Mouse (Mus musculus): ENCODE measurements at regions not wholly inside any gene's neighbourhood (a gene's known extent, or its start where the extent isn't known, plus 50 kb on each side); places are given as distances from the start of the nearest gene placed in this dataset.

GRCm38 (mm10) chr4:50291397-50291945 lies 445.9 kb upstream of the Grin3a start:
- Histone ChIP-seq H3K9ac (ENCODE audit: low read length) (no peak overlapping the region), H3K27ac (ENCODE audit: low read depth, low read length) (no peak overlapping the region), H3K9me3 (replicated peaks; ENCODE audit: control insufficient read depth, low read length) (no peaks in the 10 kb centered on the region), H3K4me1 (ENCODE audit: control insufficient read depth, insufficient read depth, low read length) (no peaks in the 10 kb centered on the region), H3K27me3 (replicated peaks; ENCODE audit: control insufficient read depth, insufficient read depth, low read length) (no peaks in the 10 kb centered on the region), H3K4me2 (ENCODE audit: low read length) (no peak overlapping the region), H3K36me3 (ENCODE audit: control insufficient read depth, insufficient read depth, low read length) (no peaks in the 10 kb centered on the region), H3K4me3 (ENCODE audit: low read depth, low read length) (no peak overlapping the region)
- DNase-seq (ENCODE audit: low spot score) = peak; percentile 64
- WGBS = 68% methylated on average over 3 of the region's 3 CpGs
- peak; percentile 65; the same call in 1 of the 2 replicates for ATAC-seq

DNA sequence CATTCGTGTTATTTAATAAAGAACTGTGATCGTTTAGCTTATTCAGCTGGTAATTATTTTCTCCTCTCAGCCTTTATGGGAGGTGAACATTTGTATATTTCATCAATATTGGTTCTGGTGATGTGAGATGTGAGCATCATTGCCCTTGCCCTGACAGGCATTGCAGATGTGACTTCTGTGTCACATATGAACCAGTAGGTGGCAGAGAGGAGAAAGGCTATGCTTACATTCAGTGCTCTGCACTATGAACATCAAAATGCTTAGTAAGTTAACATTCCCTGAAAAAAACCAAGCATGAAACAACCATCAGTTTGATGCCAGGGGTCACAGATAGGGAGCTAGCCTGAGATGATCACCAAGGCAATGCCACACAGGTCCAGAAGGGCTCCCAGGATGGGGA lies 441.1 kb upstream of the Grin3a start:
- no peak for ATAC-seq
- Histone ChIP-seq H3K9me3 (replicated peaks; ENCODE audit: control insufficient read depth, low read length) (no peaks in the 10 kb centered on the region), H3K9ac (ENCODE audit: low read length) (no peak overlapping the region), H3K36me3 (ENCODE audit: control insufficient read depth, insufficient read depth, low read length) (no peaks in the 10 kb centered on the region), H3K27ac (ENCODE audit: low read depth, low read length) (no peak overlapping the region), H3K4me2 (ENCODE audit: low read length) (no peak overlapping the region), H3K4me1 (ENCODE audit: control insufficient read depth, insufficient read depth, low read length) (no peaks in the 10 kb centered on the region), H3K4me3 (ENCODE audit: low read depth, low read length) (no peak overlapping the region), H3K27me3 (replicated peaks; ENCODE audit: control insufficient read depth, insufficient read depth, low read length) (no peaks in the 10 kb centered on the region)
- 82% methylated on average over 2 of the region's 2 CpGs for WGBS
- DNase-seq (ENCODE audit: low spot score) = peak; percentile 16

GRCm38 (mm10) chr4:50259012-50259601 lies 413.6 kb upstream of the Grin3a start:
- H3K4me2 ChIP-seq (ENCODE audit: low read length) = no peak overlapping the region
- DNase-seq (ENCODE audit: low spot score) (peak; percentile 51), ATAC-seq (peak; percentile 40; the same call in 1 of the 2 replicates)
- no peak overlapping the region for H3K9ac ChIP-seq (ENCODE audit: low read length)
- H3K36me3 ChIP-seq (ENCODE audit: control insufficient read depth, insufficient read depth, low read length) = no peaks in the 10 kb centered on the region
- H3K4me1 ChIP-seq (ENCODE audit: control insufficient read depth, insufficient read depth, low read length) = no peaks in the 10 kb centered on the region
- H3K9me3 ChIP-seq (replicated peaks; ENCODE audit: control insufficient read depth, low read length) = no peaks in the 10 kb centered on the region
- no peak overlapping the region for H3K27ac ChIP-seq (ENCODE audit: low read depth, low read length)
- WGBS = 73% methylated on average over 2 of the region's 2 CpGs
- H3K27me3 ChIP-seq (replicated peaks; ENCODE audit: control insufficient read depth, insufficient read depth, low read length) = no peaks in the 10 kb centered on the region
- H3K4me3 ChIP-seq (ENCODE audit: low read depth, low read length) = no peak overlapping the region

DNA sequence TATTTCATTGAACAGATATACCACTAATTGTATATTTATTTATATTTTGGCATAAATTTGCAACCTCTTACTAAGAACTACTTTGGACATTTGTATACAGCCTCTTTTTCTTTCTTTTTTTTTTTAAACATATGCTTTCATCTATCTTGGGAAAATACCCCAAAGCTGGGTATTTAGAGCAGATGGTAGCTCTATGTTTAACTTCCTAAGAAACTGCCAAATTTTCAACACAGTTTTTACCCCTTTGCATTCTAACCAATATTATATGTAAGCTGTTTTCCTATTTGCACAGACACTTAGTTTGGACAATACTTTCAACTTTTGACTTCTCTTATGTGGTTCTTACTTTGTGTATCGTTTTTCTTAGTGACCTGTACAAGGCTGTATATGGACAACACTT lies 396.5 kb upstream of the Grin3a start:
- no peaks in the 10 kb centered on the region for H3K9me3 ChIP-seq (replicated peaks; ENCODE audit: control insufficient read depth, low read length)
- H3K36me3 ChIP-seq (ENCODE audit: control insufficient read depth, insufficient read depth, low read length) = no peaks in the 10 kb centered on the region
- no peak overlapping the region for H3K4me3 ChIP-seq (ENCODE audit: low read depth, low read length)
- no peak for ATAC-seq
- H3K4me1 ChIP-seq (ENCODE audit: control insufficient read depth, insufficient read depth, low read length) = no peaks in the 10 kb centered on the region
- no peak overlapping the region for H3K27ac ChIP-seq (ENCODE audit: low read depth, low read length)
- DNase-seq (ENCODE audit: low spot score) = no peak
- 80% methylated on average over 1 of the region's 1 CpGs for WGBS
- no peak overlapping the region for H3K9ac ChIP-seq (ENCODE audit: low read length)
- H3K4me2 ChIP-seq (ENCODE audit: low read length) = no peak overlapping the region
- no peaks in the 10 kb centered on the region for H3K27me3 ChIP-seq (replicated peaks; ENCODE audit: control insufficient read depth, insufficient read depth, low read length)

- Histone ChIP-seq H3K36me3 (ENCODE audit: control insufficient read depth, insufficient read depth, low read length) (no peaks in the 10 kb centered on the region), H3K4me3 (ENCODE audit: low read depth, low read length) (no peak overlapping the region), H3K4me2 (ENCODE audit: low read length) (no peak overlapping the region), H3K9me3 (replicated peaks; ENCODE audit: control insufficient read depth, low read length) (no peaks in the 10 kb centered on the region), H3K4me1 (ENCODE audit: control insufficient read depth, insufficient read depth, low read length) (no peaks in the 10 kb centered on the region), H3K27me3 (replicated peaks; ENCODE audit: control insufficient read depth, insufficient read depth, low read length) (no peaks in the 10 kb centered on the region), H3K27ac (ENCODE audit: low read depth, low read length) (no peak overlapping the region), H3K9ac (ENCODE audit: low read length) (no peak overlapping the region)
- 64% methylated on average over 2 of the region's 2 CpGs for WGBS
- no peak for ATAC-seq
- DNase-seq (ENCODE audit: low spot score) = no peak
Measured at GRCm38 (mm10) chr4:50240951-50241350, 395.4 kb upstream of the Grin3a start.

DNA sequence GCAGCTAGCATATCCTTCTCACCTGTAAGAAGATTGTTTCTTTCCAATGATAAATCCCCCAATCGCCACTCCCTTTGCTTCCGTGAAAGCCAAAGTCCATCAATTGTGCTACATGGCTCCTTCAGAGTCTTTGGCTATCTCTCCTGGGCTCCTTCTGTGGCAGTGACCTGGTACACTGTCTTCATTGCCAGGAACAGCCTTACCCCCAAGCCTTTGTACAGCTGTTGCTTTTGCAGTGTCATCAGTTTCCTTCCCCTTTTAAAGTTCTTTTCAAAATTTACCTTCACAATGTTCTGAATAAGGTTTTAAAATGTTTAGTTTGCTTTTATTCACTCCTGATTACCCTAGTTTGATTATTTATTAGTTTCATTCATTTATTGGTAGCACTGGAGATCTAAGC lies 393.8 kb upstream of the Grin3a start:
- Histone ChIP-seq H3K4me3 (ENCODE audit: low read depth, low read length) (no peak overlapping the region), H3K4me1 (ENCODE audit: control insufficient read depth, insufficient read depth, low read length) (no peaks in the 10 kb centered on the region), H3K27ac (ENCODE audit: low read depth, low read length) (no peak overlapping the region), H3K27me3 (replicated peaks; ENCODE audit: control insufficient read depth, insufficient read depth, low read length) (no peaks in the 10 kb centered on the region), H3K9ac (ENCODE audit: low read length) (no peak overlapping the region), H3K9me3 (replicated peaks; ENCODE audit: control insufficient read depth, low read length) (no peaks in the 10 kb centered on the region), H3K4me2 (ENCODE audit: low read length) (no peak overlapping the region), H3K36me3 (ENCODE audit: control insufficient read depth, insufficient read depth, low read length) (no peaks in the 10 kb centered on the region)
- DNase-seq (ENCODE audit: low spot score) = no peak
- WGBS = 92% methylated on average over 2 of the region's 2 CpGs
- ATAC-seq = no peak

- Histone ChIP-seq H3K27ac (ENCODE audit: low read depth, low read length) (no peak overlapping the region), H3K4me2 (ENCODE audit: low read length) (no peak overlapping the region), H3K4me1 (ENCODE audit: control insufficient read depth, insufficient read depth, low read length) (no peaks in the 10 kb centered on the region), H3K9me3 (replicated peaks; ENCODE audit: control insufficient read depth, low read length) (no peaks in the 10 kb centered on the region), H3K4me3 (ENCODE audit: low read depth, low read length) (no peak overlapping the region), H3K36me3 (ENCODE audit: control insufficient read depth, insufficient read depth, low read length) (no peaks in the 10 kb centered on the region), H3K27me3 (replicated peaks; ENCODE audit: control insufficient read depth, insufficient read depth, low read length) (no peaks in the 10 kb centered on the region), H3K9ac (ENCODE audit: low read length) (no peak overlapping the region)
- 68% methylated on average over 3 of the region's 3 CpGs for WGBS
- peak; percentile 41 for DNase-seq (ENCODE audit: low spot score)
- no peak for ATAC-seq
Measured at GRCm38 (mm10) chr4:50235476-50235875, 389.9 kb upstream of the Grin3a start.

GRCm38 (mm10) chr4:50203348-50203747 lies 357.8 kb upstream of the Grin3a start:
- Histone ChIP-seq H3K4me1 (ENCODE audit: control insufficient read depth, insufficient read depth, low read length) (no peaks in the 10 kb centered on the region), H3K4me3 (ENCODE audit: low read depth, low read length) (no peak overlapping the region), H3K9me3 (replicated peaks; ENCODE audit: control insufficient read depth, low read length) (no peaks in the 10 kb centered on the region), H3K27ac (ENCODE audit: low read depth, low read length) (no peak overlapping the region), H3K9ac (ENCODE audit: low read length) (no peak overlapping the region), H3K36me3 (ENCODE audit: control insufficient read depth, insufficient read depth, low read length) (no peaks in the 10 kb centered on the region), H3K27me3 (replicated peaks; ENCODE audit: control insufficient read depth, insufficient read depth, low read length) (no peaks in the 10 kb centered on the region), H3K4me2 (ENCODE audit: low read length) (no peak overlapping the region)
- WGBS = 54% methylated on average over 3 of the region's 3 CpGs
- DNase-seq (ENCODE audit: low spot score) = no peak
- no peak for ATAC-seq

DNA sequence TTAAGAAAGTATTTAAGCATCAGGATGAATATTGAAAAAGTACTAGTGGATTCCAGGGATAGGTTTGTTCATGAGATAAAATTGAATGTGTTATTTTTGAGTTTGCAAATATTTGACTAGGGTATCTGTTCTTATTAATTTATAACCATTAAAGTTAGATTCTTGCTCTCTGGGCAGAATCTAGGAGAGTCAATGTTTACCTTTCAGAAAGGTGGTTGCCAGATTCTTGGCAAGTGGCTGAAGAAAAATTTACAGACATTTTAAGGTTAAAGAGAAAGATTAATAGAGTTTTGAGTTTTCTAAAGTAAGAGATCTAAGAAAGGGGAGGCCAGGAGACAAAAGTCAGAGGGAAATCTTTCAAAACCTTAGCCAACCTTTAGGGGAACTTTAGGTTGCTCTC lies 331.7 kb upstream of the Grin3a start:
- no peaks in the 10 kb centered on the region for H3K9me3 ChIP-seq (replicated peaks; ENCODE audit: control insufficient read depth, low read length)

More for the DNA sequence above, 331.7 kb upstream of the Grin3a start:
- Histone ChIP-seq H3K4me3 (ENCODE audit: low read depth, low read length) (no peak overlapping the region), H3K36me3 (ENCODE audit: control insufficient read depth, insufficient read depth, low read length) (no peaks in the 10 kb centered on the region), H3K4me1 (ENCODE audit: control insufficient read depth, insufficient read depth, low read length) (no peaks in the 10 kb centered on the region), H3K4me2 (ENCODE audit: low read length) (no peak overlapping the region), H3K27me3 (replicated peaks; ENCODE audit: control insufficient read depth, insufficient read depth, low read length) (no peaks in the 10 kb centered on the region), H3K9ac (ENCODE audit: low read length) (no peak overlapping the region), H3K27ac (ENCODE audit: low read depth, low read length) (no peak overlapping the region)
- ATAC-seq (no peak), DNase-seq (ENCODE audit: low spot score) (no peak)
